Mouse (Mus musculus) liver, adult 2 months (tissue): ENCODE measurements around the gene Gpc6. TPM values are rescaled to one million over a fixed set of nuclear protein-coding genes. Genes with fewer than 3 reads are reported as not detected.
"Not testable (repeated sequence)": the region's sequence is repeated elsewhere in the genome, so short reads cannot be mapped to it uniquely, and the experiment has no call there.

Experiments
- DNase-seq: peaks from one replicate; pipeline ENCODE4 v3.0.0-alpha.2; 2011; ENCODE audit warnings: low read depth, low spot score; ENCODE audit errors: extremely low read depth
- H3K27ac ChIP-seq: fragments of 200-500 bp; replicated peaks from 2 replicates; pipeline ENCODE4 v1.5.1; 2012; ENCODE audit warnings: low read depth, mild to moderate bottlenecking, control low read depth, inconsistent platforms, low read length; ENCODE audit not compliant: insufficient read depth
- H3K27me3 ChIP-seq: fragments of 200-500 bp; 2 replicates; pipeline ENCODE4 v1.6.1; 2012; ENCODE audit warnings: mild to moderate bottlenecking, moderate library complexity, low read length, inconsistent platforms; ENCODE audit not compliant: control insufficient read depth, insufficient read depth
- H3K36me3 ChIP-seq: fragments of 200-500 bp; 2 replicates; pipeline ENCODE4 v1.6.1; 2012; ENCODE audit warnings: low read length, inconsistent platforms; ENCODE audit not compliant: control insufficient read depth, insufficient read depth
- H3K4me1 ChIP-seq: fragments of 200-500 bp; 2 replicates; pipeline ENCODE4 v1.6.1; 2011; ENCODE audit warnings: low read length; ENCODE audit not compliant: control insufficient read depth, insufficient read depth
- H3K4me3 ChIP-seq: fragments of 200-500 bp; 2 replicates; pipeline ENCODE4 v1.5.1; 2011; ENCODE audit warnings: low read depth, mild to moderate bottlenecking, control low read depth, low read length, moderate library complexity; ENCODE audit not compliant: insufficient read depth
- H3K79me2 ChIP-seq: fragments of 200-500 bp; 2 replicates; pipeline ENCODE4 v1.6.1; 2012; ENCODE audit warnings: inconsistent platforms, mild to moderate bottlenecking, low read length, moderate library complexity; ENCODE audit not compliant: control insufficient read depth, insufficient read depth
- H3K9ac ChIP-seq: fragments of 200-500 bp; 2 replicates; pipeline ENCODE4 v1.6.1; 2012; ENCODE audit warnings: low read depth, mild to moderate bottlenecking, control low read depth, inconsistent platforms, low read length
- CTCF ChIP-seq: fragments of 200-500 bp; IDR thresholded peaks from 2 replicates; pipeline ENCODE4 v1.5.1; 2011; ENCODE audit warnings: low read depth, low read length, control low read depth
- POLR2A ChIP-seq: fragments of 200-500 bp; IDR thresholded peaks from 2 replicates; pipeline ENCODE4 v1.6.1; 2011; ENCODE audit warnings: low read length, control low read depth; ENCODE audit not compliant: insufficient read depth; ENCODE audit errors: extremely low read depth
- WGBS: fragments of 180-500 bp; shearing (Covaris S2); methylation state at CpG from one replicate; pipeline ENCODE4 v1.1.7; 2018; 5-methylcytosine and 5-hydroxymethylcytosine counted together
- polyA plus RNA-seq: library from polyadenylated mRNA; depleted of rRNA; stranded (reverse); fragments of >200 nt; gene quantifications from 2 replicates; pipeline ENCODE4 v1.2.3, GENCODE M21; 2012
- total RNA-seq: library from RNA; depleted of rRNA; stranded (reverse); fragments of >200 nt; gene quantifications from 2 replicates; pipeline ENCODE4 v1.2.3, GENCODE M21; 2014

The Gpc6 gene
- total and polyA plus RNA-seq, 2 experiments, result 0.88 to 2.6 TPM

GRCm38 (mm10) chr14:117421170-117421569, 496.1 kb downstream of the Gpc6 start:
- H3K36me3 ChIP-seq, result no peaks in the 10 kb centered on the region
- H3K27me3 ChIP-seq, result no peaks in the 10 kb centered on the region
- H3K79me2 ChIP-seq, result no peaks in the 10 kb centered on the region
- no peak overlapping the region for H3K9ac ChIP-seq
- TF ChIP-seq POLR2A (no peak), CTCF (no peak)
- no peak for DNase-seq
- H3K27ac ChIP-seq, result no peak overlapping the region
- no peak overlapping the region for H3K4me3 ChIP-seq
- 74% methylated on average over 3 of the region's 3 CpGs for WGBS
- no peaks in the 10 kb centered on the region for H3K4me1 ChIP-seq

DNA sequence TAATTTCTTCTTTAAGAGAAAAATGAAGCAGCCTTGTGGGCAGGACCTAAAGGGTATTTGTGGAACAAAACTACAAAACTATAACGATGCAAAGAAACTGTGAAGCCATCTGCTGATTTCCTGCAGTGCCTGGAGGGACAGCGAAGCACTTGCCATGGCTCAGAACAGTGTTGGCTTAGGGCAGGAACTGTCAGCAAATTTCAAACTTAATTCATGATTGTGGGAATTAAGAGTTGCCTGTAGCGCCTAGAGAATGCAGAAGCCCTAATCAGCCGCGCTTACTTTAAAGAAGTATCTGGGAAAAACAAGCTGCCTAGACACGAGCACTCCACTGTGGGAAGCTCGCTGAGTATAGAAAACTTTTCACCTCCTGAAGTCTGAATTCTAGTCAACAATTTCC, 501.0 kb downstream of the Gpc6 start:
- H3K27ac ChIP-seq, result no peak overlapping the region
- 78% methylated on average over 7 of the region's 7 CpGs for WGBS
- no peak for TF ChIP-seq CTCF
- no peak for TF ChIP-seq POLR2A
- H3K36me3 ChIP-seq, result no peaks in the 10 kb centered on the region
- DNase-seq, result no peak
- H3K9ac ChIP-seq, result no peak overlapping the region
- no peaks in the 10 kb centered on the region for H3K27me3 ChIP-seq
- no peak overlapping the region for H3K4me3 ChIP-seq
- no peaks in the 10 kb centered on the region for H3K79me2 ChIP-seq
- H3K4me1 ChIP-seq, result no peaks in the 10 kb centered on the region

DNA sequence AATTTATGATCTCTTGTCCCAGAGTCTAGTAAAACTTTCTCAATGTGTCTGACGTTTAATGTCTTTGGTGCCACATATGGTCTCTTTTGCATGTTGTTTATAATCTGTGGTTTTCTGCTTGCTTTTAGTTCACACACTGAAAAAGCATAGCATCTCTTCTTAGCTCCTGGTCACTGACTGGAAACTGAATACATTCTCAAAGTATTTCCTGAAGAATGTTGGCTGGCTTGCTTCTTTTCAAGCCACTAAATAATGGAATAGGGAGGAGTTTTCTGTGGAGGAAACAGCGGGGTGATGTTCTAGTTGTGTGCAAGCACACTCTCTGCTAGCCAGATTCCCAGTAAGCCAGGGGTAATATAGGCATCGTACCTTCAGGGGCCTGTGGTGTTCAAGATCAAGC, 502.7 kb downstream of the Gpc6 start:
- TF ChIP-seq POLR2A (no peak), CTCF (no peak)
- no peak overlapping the region for H3K9ac ChIP-seq
- H3K27ac ChIP-seq, result no peak overlapping the region
- no peak for DNase-seq
- H3K27me3 ChIP-seq, result no peaks in the 10 kb centered on the region
- H3K4me1 ChIP-seq, result no peaks in the 10 kb centered on the region
- WGBS, result 75% methylated on average over 3 of the region's 3 CpGs
- H3K79me2 ChIP-seq, result no peaks in the 10 kb centered on the region
- H3K4me3 ChIP-seq, result no peak overlapping the region
- H3K36me3 ChIP-seq, result no peaks in the 10 kb centered on the region

DNA sequence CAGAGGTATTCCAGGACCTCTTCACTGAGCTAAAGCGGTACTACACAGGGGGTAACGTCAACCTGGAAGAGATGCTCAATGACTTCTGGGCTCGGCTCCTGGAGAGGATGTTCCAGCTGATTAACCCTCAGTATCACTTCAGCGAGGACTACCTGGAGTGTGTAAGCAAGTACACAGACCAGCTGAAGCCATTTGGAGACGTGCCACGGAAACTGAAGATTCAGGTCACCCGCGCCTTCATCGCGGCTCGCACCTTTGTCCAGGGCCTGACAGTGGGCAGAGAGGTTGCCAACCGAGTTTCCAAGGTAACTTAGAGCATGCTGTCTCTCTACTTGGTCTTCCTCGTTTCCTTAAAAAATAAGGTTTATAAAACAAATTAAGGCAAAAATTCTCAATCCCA, 510.6 kb downstream of the Gpc6 start:
- no peak for TF ChIP-seq POLR2A
- no peak for TF ChIP-seq CTCF
- no peak overlapping the region for H3K4me3 ChIP-seq
- no peaks in the 10 kb centered on the region for H3K36me3 ChIP-seq
- no peaks in the 10 kb centered on the region for H3K79me2 ChIP-seq
- H3K27ac ChIP-seq, result no peak overlapping the region
- DNase-seq, result no peak
- no peaks in the 10 kb centered on the region for H3K4me1 ChIP-seq
- H3K9ac ChIP-seq, result no peak overlapping the region
- no peaks in the 10 kb centered on the region for H3K27me3 ChIP-seq
- WGBS, result 94% methylated on average over 13 of the region's 13 CpGs

DNA sequence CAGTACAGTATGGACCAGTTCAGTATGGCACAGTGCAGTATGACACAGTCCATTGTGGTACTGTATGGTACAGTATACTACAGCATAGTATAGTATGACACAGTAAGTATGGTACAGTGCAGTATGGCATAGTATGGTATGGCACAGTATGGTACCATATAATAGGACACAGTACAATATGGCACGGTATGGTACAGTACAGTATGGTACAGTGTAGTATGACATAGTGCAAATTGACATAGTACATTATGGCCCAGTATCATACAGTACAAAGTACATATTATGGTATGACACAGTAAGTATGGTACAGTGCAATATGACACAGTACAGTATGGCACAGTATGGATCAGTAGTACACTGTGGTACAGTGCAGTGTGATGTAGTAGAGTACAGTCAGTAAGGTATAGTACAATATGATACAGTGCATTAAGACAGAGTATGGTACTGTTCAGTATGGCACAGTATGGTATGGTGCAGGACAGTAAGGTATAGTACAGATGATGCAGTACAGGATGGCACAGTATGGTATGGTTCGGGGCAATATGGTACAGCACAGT, 521.6 kb downstream of the Gpc6 start:
- 99% methylated on average over 2 of the region's 2 CpGs for WGBS
- DNase-seq, H3K27me3 ChIP-seq, H3K4me1 ChIP-seq, H3K79me2 ChIP-seq, H3K27ac ChIP-seq, H3K36me3 ChIP-seq, H3K9ac ChIP-seq, H3K4me3 ChIP-seq: not testable (repeated sequence)

DNA sequence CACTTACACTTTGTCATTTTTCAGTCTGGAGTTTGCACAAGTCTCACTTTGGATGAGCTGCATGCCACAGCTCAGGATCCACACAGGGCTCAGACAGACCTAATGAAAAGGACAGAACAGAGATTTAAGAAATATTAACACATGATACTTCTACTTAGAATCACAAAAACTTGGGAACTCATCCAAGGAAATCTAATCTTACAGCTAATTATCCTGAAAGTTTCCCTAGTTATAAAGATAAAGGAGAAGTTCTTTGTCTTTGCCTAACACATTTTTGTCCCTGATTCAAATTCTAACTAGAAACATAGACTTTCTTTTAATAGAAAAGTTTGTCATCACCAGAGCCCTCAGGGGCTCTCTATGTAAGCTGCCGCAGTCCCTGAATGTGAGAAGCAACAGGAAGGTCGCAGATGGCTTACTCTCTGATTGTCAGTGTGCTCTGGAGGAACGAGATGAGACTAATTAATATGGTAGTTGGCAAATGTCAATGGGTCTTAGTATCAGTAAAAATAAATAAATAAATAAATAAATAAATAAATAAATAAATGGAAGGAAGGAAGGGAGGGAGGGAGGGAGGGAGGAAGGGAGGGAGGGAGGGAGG, 526.4 kb downstream of the Gpc6 start:
- Histone ChIP-seq H3K9ac (no peak overlapping the region), H3K36me3 (no peaks in the 10 kb centered on the region), H3K4me1 (peaks cover 2% of the 10 kb centered on the region; the same call in 1 of the 2 replicates), H3K4me3 (no peak overlapping the region), H3K27me3 (no peaks in the 10 kb centered on the region), H3K79me2 (no peaks in the 10 kb centered on the region), H3K27ac (no peak overlapping the region)
- DNase-seq, result peak; percentile 17
- TF ChIP-seq POLR2A, result no peak
- TF ChIP-seq CTCF, result no peak
- 73% methylated on average over 3 of the region's 3 CpGs for WGBS
